Mouse (Mus musculus) erythroblast, embryonic 14.5 days (primary cell): Measurements from ENCODE around the gene Ankrd36.

Source experiments
- GATA1 ChIP-seq: IDR thresholded peaks from 2 replicates; pipeline ENCODE4 v1.6.1; 2012; ENCODE audit warnings: low read length, inconsistent platforms, mixed read lengths
- TAL1 ChIP-seq: IDR thresholded peaks from 3 replicates; pipeline ENCODE4 v1.6.1; 2012; ENCODE audit warnings: low read length, inconsistent platforms, mixed read lengths

DNA sequence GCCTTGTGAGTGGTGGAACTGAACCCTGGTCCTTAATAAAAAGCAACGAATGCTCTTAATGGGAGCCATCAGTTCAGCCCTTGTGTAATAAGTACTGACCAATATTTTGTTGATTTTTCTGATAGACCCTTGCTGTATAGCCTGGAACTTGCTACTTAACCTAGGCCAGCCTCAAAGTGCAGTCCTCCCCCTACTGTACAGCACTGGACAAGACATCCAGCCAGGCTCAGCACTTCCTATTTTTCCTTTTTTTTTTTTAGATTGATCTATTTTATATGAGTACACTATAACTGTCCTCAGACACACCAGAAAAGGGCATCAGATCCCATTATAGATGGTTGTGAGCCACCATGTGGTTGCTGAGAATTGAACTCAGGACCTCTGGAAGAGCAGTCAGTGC lies 133.9 kb downstream of the Ankrd36 start:
- TF ChIP-seq GATA1 (no peak), TAL1 (no peak)
